Mouse (Mus musculus): Measurements from ENCODE around the gene Gad1.

Gad1 gene

DNA sequence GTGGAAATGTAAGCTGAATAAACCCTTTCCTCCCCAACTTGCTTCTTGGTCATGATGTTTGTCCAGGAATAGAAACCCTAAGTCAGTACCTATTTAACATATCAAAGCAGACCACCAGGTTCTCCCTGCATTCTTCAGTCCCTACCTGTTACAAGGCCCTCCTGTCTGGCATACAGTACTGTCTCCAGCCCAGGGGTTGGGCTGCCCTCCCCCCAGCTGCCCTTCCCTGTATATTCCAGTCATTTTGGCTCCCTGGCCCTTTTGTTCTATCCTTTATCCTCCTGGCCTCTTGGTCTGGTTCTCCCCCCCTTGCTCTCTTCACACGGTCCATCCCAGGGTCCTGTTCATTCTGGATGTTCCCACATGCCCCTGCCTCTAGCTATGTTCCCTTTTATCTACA is 78.4 kb downstream of the Gad1 start:
- DNase-seq = no peak

DNA sequence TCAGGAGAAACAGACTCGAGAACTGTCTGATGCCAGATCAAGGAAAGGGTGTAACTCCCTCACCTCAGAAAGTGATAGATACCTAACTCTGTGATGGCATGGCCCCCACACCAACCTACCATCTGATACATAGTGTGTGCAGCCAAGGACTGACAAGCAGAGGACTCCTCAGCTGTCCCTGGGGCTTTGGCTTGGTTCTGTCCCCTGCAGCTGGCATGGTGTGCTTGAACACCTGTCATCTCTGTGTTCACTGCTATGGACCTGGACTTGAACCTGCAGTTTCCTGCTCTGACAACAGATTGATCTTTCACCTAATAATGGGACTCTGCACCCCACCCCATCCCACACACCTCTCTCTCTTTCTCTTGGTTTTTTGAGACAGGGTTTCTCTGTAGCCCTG is 79.5 kb downstream of the Gad1 start:
- no peak for DNase-seq

DNA sequence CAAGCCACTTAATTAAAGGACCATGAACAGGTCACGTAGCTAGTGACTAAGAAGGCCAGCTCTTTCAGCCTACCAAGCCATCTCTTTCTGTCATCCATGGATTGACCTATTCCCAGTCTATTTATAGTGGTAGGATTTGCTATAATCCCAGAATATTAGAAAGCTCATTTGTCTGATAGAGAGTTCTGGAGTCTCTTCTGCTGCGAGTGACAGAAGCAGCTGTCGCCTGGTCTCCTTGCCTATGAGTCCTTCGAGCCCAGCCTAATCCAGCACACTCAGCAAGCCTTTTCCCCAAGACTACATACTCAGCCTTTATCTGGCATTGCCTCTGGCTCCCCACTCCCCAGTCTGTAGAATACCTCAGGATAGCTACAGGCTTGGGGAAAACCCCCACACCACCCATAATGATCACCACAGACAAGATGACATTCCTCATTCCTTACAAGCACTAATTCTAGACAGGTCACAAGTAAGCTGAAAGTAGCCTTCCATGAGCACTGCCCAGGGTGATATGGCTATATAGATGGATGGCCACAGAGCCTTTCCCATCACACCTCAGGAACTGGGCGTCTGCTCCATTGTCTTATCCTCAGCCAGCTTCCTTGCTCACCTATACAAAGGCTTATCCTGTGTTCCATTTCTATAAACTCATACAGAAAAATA is 81.3 kb downstream of the Gad1 start:
- DNase-seq = no peak

GRCm38 (mm10) chr2:70640968-70641367 is 88.1 kb downstream of the Gad1 start:
- no peak for DNase-seq

- no peak for DNase-seq
Observed at GRCm38 (mm10) chr2:70642971-70643565, 90.2 kb downstream of the Gad1 start.

- DNase-seq = no peak
Observed at GRCm38 (mm10) chr2:70645266-70645780, 92.5 kb downstream of the Gad1 start.

DNA sequence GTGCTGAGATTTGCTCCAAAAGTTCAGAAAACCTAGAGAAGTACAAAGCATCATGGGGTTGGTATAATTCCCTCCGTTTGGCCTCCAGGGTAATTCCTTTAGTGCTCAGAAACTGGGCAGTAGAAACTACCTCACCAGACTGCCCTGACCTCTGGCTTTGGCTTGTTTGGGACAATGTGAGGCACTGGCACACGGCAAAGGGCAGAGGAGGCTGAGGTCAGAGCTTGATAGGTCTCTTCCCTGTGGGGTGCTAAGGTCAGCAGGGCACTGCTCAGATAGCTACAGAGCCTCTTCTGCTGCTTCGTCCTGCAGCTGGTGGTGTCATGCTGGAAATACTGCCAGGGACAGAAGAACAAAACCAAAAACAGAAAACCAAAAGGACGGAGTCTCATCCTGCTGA is 94.8 kb downstream of the Gad1 start:
- no peak for DNase-seq

- no peak for DNase-seq
Observed at GRCm38 (mm10) chr2:70648271-70648670, 95.4 kb downstream of the Gad1 start.

DNA sequence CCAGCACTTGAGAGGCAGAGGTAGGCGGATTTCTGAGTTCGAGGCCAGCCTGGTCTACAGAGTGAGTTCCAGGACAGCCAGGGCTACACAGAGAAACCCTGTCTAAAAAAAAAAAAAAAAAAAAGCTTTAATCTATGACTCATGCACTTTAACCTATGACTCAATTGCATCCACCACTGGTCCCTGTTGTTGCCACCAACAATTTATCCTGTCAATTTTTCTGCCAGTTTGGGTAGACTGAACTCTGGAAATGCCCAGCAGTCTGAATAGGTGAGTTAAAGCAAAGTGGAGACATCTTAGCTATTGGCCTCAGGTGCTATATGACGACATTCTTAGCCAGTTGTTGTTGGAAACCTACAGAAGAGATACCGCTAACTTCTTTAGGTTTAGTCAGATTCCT is 96.6 kb downstream of the Gad1 start:
- DNase-seq = no peak

Data from cerebellum, adult 11 months (tissue).